Mouse (Mus musculus) cerebellum, adult 18-20 months (tissue): ENCODE measurements around the gene Vmn2r114.
"Not testable (repeated sequence)": the region's sequence is repeated elsewhere in the genome, so short reads cannot be mapped to it uniquely, and the experiment has no call there.

Experiments used
- DNase-seq, 2 experiments: peaks; one replicate each; pipeline ENCODE4 v3.0.0; 2021

Vmn2r114 gene

DNA sequence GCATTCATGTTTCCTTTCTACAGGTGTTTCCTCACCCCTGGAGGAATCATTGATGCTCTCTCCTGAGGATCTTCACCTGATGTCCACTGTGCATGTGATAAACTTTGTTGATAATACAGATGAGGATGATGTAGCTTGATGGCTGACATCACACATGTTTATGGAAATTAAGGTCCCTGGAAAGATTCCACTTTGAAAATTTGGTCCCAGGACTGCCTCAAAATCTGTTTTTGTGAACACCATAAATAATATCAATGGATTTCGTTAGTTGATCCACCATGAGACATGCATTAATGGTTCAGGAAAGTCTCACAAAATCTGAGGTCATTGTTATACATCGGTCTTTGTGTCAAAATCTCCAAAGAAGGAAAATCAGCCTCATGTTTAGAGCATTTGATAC, at the start of gene Vmn2r114:
Vmn2r114 (minus strand) TSS at position 101 of the 400 bp plus-strand sequence.
- not testable (repeated sequence) for DNase-seq

GRCm38 (mm10) chr17:23351644-23352043, 39.3 kb upstream of the Vmn2r114 start:
- DNase-seq = no peak

DNA sequence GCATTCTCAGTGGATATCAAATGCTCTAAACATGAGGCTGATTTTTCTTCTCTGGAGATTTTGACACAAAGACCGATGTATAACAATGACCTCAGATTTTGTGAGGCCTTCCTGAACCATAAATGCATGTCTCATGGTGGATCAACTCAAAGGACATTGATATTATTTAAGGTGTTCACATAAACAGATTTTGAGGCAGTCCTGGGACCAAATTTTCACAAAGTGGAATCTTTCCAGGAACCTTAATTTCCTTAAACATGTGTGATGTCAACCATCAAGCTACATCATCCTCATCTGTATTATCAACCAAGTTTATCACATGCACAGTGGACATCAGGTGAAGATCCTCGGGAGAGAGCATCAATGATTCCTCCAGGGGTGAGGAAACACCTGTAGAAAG, 31.1 kb upstream of the Vmn2r114 start, which contains the start of gene Vmn2r115:
Vmn2r115 (plus strand) TSS at position 301 of the 400 bp plus-strand sequence.
- not testable (repeated sequence) for DNase-seq

DNA sequence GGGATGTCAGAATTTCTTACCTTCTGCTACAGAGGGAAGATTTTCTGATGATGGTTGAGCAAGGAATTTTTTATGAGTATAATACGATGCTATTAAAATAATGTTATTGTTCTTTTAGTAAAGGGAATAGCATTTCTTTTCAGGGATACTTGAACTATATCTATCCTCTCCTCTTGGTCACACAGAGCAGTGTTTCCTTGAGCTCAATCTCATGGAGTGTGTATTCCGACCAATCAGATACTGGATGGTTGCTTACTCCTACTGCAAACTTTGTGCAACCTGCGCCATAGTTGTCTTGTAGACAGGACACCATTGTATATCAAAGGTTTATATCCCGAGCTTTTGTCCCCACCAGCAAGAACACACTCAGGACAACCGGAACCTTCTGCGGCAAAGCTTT, 18.3 kb upstream of the Vmn2r114 start:
- no peak for DNase-seq
